Mouse (Mus musculus) embryonic fibroblast, embryonic 13.5 days (primary cell): ENCODE measurements around the gene Speg.

Experiments
- CTCF ChIP-seq: IDR thresholded peaks from 2 replicates; pipeline ENCODE4 v1.5.1; 2011; ENCODE audit warnings: mild to moderate bottlenecking, control low read depth, low read length, moderate library complexity, borderline replicate concordance; ENCODE audit not compliant: insufficient read depth
- POLR2A ChIP-seq: IDR thresholded peaks from 2 replicates; pipeline ENCODE4 v1.6.1; 2011; ENCODE audit warnings: low read depth, mild to moderate bottlenecking, control low read depth, low read length, moderate library complexity

- TF ChIP-seq CTCF (no peak), POLR2A (no peak)
Observed at GRCm38 (mm10) chr1:75345036-75345935, 29.8 kb upstream of the Speg start.
